Mouse (Mus musculus): ENCODE results near the gene Gtf3c4. TPM values are rescaled to one million over a fixed set of nuclear protein-coding genes. Genes with fewer than 3 reads are reported as not detected.

Gtf3c4 gene
- total RNA-seq (2021) (10 to 100 TPM; 27.5 to 29.6 TPM), polyA plus RNA-seq (2012; rRNA removed) (5.9 and 9.6 TPM in 2 replicates)
- long read RNA-seq, full-length matches to known transcripts: 8 of 9 reads
- long read RNA-seq, partial matches to known transcripts: 1 of 9 reads
- long read RNA-seq, other reads (novel, unspliced or antisense): 0 of 9 reads

DNA sequence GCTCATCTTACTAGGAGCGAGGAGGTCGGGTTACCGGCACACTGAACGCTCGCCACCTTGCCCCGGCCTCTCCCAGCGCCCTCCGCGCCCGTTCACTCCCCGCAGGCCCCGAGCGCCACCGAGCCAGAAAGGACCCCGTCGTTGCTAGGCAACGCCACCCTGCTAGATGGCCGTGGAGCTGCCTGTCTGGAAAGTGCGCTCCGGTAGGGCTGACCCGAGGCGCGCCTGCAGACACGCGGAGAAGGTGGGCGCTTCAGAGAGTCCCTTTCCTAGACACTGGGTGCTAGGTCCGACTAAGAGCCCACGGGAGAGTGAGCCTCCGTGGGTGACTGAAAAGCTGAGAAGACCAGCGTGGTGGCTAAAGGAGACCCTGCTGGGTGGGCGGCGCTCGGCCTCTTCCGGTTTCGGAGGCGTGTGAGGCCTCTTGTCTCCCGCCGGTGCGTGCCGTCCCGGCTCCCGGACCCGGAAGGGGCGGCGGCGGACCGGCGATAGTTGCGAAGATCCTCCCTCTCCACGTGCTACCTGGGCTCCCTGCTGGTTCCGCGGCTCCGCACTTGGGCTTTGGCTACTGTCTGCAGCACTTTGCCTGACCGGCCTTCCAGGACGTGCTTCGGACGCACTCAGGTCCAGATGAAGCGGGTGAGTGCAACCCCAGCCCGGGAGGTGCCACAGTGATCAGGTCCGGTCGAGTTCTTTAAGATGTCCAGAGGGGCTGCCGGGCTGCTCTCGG, at the start of gene Gtf3c4, which contains the start of gene Ddx31:
Gtf3c4 (minus strand) TSS at position 139 of the 730 bp plus-strand sequence.
Ddx31 (plus strand) TSS at position 185 of the 730 bp plus-strand sequence.
- DNase-seq: peak; percentile 95

DNA sequence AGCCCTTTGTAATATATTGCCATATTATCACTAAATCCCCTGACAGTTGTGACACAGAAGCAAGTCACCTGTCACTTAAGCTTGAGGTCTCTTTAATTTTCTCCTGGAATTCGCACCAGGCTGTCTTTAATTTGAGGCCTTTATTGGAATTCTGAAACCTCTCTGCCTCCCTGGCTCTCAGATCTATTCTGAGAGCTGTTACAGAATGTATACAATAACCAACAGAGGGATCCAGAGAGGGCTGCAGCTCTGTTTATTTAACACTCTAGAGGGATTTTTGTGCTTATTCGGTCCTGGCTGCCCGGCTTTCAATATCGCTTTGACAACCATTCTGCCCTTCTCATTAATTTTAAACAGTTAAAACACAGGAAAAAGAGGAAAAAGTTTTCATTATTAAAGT, 44.8 kb upstream of the Gtf3c4 start:
- DNase-seq: no peak

DNA sequence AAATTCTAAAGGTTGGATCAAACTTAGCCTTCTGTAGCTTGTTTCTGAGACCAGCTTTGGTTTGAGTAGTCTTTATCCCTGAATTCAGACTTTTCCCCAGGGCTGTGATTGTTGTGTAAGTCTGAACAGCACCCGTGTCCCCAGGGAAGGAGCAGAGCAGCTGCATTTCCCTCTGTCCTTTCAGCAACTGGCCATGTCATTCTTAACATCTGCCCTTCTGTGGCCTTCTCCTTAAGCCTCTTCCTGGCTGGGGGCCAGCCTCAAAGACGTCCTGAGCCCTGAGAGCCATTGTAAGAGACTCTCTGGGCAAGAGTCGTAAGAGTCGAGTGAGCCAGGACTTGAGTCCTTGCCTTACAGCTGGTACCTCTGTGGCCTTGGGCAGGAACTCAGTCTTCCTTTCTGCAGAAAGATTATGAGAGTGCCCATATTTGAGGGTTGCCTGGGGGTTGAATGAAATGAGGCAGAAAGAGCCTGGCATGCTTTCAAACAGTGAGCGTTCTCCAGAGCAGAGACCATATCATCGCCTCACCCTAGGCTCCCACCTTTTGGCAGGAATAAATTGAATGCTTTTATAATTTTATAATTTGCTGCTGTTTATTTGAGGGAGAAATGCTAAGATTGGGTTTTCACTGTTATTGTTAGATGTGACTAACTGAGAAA, 42.8 kb upstream of the Gtf3c4 start:
- DNase-seq: no peak

DNA sequence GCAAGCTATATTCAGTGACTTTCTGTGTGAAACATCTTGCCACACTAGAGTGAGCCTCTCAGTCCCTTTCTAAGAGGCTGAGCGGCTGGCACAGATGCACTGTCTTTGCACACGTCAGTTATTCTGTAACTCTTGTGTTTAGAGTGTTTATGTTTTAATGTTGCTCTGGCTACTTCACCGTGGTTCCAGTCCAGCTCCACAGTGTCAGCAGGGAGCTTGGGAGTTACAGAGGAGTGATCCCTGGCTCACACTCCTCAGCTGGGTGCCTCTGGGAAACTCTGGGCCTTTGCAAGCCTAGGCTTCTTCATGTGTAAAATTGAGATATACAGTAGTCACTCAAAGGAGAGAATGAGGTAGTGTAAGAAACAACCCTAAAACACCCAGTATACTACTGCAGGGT, 41.9 kb upstream of the Gtf3c4 start:
- no peak for DNase-seq

DNA sequence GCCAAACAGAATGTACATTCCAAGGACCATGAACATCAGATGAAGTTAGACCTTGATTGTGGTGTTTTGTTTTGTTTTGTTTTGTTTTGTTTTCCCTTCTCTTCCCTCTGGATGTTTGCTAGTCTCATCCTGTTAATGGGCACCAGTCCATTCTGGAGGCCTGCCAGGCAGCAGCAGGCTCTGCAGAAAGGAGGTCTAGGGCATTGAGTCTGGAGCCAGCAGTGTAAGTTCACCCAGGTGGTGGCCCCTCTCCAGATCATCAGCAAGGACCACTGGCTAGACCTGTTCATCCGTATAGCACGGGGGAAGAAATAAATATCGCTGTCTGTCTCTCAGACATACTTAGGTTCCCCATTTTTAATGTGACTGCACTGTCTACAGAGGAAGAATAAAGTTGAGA, 41.1 kb upstream of the Gtf3c4 start:
- no peak for DNase-seq

DNA sequence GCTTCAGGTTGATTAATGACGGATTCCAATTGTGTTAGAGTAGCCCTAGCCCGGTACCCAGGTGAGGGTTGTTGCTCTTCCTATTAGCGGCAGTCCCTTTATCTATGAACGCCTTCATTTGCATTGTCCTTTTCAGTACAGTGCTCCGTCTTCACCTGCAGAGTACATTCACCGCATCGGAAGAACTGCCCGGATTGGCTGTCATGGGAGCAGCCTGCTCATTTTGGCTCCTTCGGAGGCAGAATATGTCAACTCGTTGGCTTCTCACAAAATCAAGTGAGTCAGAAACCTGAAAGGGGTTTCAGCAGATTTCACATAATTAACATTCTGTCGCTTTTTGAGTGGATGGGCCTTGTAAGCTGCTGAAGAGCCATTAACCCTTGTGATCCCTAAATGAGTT, 35.4 kb upstream of the Gtf3c4 start:
- no peak for DNase-seq

DNA sequence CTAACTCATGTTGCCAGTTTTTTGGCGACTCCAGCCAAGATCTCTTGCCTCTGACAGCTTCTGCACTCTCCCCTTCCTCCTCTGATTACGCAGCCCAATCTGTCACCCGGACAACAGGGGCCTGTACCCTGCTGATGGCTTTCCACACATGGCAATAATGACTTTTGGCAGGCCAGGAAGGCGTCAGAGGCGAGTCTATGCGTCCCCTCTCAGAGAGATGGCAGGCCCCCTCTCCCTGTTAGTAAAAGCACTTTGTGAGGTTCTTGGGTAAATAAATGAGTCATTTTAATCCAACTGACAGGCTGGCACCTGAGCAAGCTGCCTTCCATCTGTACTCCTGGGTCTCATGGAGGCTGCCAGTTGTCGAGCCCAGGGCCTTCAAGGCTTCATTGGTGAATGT, 27.3 kb upstream of the Gtf3c4 start:
- DNase-seq: no peak

DNA sequence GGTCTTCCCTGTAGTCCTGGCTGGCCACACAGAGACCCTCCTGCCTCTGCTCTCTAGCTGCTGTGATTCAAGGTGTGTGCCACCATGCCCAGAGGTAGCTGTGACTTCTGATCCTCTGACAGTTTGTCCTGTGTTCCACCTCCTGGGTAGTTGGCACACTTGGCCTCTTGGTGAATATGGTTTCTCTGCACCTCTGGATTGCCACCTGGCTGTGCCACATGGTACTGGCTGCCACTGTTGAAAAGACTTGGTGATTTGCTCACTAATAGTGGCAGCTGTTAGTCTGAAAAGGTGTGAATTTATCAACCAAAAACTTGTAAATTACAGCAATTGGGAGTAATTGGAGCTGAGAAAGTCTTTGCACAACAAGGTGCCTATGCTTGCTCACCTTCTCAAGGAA, 23.7 kb upstream of the Gtf3c4 start:
- DNase-seq: no peak

DNA sequence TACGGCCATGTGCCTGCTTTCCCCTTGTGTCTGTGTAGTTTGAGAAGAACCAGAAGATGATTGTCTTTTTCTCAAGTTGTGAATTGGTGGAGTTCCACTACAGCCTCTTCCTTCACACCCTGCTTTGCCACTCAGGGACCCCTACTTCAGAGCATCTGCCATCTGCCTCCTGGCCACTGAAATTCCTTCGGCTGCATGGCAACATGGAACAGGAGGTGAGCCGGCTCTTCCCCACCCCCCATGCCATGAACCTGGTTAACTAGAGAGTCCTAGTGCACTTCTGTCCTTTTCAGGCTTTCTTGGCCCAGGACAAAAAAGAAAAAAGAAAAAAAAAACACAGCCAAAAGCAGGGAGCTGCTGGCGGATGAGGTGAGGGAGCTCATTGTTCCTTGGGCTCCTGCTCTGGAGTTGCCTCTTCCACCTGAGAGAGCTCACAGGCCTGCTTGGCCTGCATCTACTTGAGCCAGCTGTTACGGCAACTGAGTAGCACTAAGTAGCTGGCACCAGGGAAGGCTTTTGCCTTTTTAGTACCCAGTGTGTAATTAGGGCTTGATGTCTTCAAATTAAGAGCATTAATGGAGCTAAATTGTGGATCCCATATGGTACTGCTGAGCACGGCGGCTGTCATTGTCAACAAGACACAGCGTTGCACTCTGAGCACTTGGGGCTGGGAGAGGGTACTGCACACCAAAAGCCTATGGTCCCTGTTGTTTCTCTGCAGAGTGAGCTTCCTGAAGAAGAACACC, 20.7 kb upstream of the Gtf3c4 start:
- no peak for DNase-seq

DNA sequence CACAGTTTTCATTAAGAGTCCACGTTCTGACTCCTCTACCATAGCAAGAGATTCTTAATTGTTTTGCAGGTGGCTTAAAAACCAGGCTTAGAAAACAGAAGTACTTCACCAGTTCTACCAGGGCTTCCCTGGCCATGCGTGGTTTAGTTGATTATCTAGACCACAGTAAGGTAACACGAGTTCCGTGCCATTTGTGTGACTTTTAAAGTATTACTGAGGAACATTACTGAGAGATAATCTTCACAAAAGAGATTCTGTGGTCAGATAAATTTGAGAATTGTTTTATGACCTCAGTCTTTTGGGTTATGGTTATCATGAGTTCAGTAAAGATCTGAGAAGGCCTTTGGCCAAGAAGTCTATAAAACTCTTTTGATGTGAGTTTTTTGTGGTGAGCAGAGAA, 19.1 kb upstream of the Gtf3c4 start:
- DNase-seq: no peak

DNA sequence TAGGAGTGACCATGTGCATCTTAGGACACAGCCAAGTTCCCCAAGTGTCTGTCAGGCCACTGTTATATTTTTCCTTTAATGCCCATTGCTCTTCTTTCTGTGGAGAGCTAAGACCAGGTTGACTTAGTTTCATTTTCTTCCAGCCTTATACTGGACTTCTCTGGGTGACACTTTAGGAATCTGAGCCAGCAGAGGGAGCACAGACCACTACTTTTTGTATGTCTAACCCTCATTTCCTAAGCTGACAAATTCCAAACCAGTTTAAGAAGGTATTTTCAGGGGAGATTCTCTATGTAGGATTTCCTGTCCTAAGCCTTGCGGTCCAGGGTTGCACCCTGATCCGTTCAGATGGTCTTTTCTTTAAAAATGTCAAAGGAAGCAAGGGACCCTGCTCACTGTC, 15.6 kb upstream of the Gtf3c4 start:
- DNase-seq: no peak

DNA sequence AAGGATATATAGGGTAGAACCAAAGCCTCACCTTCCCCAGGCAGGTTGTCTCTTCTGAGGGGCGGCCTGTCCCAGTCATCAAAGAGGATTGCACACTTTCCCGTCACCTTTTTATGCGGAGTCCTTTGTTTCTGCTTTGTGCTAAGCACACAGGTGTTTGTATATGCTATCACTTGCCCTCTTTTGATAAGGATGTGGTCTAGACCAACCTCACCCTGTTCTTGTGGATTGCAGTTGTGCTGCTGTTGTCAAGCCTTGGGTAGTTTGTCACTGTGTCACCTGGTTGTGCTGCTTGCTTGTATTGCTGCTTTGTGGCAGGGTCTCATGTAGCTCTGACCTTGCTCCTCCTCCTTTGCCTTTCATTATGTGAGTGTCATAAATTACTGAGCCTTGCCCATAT, 12.4 kb upstream of the Gtf3c4 start:
- no peak for DNase-seq

DNA sequence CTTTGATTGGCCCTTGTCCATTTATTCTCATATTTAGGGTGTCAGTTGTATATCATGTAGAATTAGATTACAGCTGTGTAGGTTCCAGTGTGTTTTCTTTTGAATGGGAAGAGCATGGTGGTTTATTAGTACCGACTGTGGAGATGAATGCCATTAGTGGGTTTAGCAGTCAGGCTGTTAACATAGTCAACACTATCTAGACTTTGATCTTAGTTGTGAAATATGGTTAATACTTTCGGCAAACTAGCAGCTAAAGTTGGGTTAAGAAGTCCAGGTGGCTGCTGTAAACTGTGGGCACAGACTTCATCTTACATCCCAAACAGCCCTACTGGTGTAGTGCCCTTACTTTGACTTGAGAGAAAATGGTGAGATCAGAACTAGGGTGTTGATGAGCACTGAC, 8.7 kb upstream of the Gtf3c4 start:
- no peak for DNase-seq

DNA sequence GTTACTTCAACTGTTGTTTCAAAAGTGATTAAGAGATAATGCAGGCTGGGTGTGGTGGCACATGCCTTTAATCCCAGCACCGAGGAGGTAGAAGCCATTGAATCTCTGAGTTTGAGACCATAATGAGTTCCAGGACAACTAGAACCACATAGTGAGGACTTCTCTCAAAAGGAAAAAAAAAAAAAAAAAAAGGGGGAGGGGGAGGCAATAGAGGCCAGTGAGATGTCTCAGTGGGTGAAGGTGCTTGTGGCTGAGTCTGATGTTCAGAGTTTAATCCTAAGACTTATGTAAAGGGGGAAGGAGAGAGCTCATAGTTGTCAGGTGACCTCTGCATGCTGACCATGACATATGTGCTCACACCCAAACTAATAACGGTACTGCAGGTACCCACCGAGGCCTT, 1.9 kb upstream of the Gtf3c4 start:
- no peak for DNase-seq

DNA sequence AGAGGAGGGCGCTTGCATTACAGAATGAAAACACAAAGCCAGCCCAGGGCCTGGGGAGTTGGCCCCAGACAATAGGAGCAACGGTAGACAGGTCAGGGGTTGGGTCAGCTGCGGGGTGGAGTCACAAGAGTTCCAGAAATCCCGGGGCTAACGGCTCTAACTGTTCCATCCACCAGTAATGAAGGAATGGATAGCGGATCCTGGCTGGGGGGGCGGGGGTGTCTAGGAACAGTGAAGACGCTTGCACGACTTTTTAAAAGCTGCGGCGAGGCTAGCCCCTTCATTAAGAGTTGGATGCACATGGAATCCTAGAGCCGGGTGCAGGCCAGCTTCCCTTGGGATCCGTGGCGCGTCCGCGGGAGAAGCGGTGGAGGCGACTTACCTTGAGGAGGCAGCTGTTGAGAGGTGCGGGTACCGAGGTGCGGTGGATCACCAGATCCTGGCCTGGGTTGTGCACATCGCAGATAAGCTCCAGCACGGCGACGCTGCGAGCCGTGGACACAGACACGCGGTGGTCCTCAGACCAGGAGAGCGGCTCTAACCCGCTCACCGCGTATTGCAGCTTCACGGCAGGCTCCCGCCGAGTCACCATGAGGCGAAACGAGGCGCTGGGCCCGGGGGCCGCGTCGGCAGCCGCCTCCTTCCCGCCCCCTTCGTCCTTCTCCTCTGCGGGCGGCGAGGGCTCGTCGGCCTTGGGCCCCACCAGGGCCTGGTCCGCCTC, 499 bp downstream of the Gtf3c4 start:
- DNase-seq: no peak

DNA sequence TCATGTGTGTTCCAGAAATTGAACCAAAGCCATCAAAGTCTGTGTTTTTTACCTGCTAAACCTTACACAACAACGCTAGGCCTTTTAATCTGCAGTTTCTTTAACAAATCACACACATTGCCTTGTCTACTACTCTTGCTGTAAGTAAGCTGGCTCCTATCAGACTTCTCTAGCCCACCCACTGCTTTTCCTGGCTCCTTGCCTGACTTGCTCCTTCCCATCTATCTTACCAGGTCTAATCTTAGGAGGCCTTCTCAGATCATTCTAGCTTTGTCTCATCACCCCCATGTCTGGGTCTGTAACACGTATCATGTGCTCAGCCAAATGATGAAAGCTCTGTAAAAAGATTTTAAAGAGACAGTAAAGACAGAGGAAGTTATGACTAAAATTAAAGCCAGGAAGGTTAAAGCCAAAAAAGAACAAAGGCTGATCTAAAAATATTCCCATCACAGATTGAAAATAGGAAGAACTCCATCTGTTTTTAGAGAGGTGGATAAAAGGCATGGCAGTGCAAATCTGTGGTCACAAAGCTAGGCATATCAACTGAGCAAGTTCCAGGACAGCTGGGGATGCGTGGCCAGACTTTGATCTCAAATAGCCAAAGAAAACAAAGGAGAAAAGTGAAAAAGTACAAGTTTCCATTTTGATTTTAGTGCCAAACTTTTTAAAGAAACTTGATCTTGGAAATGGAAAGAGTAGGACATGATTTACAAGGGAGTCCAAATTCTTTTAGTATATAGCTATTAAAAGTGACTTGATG, 3.8 kb downstream of the Gtf3c4 start:
- no peak for DNase-seq

DNA sequence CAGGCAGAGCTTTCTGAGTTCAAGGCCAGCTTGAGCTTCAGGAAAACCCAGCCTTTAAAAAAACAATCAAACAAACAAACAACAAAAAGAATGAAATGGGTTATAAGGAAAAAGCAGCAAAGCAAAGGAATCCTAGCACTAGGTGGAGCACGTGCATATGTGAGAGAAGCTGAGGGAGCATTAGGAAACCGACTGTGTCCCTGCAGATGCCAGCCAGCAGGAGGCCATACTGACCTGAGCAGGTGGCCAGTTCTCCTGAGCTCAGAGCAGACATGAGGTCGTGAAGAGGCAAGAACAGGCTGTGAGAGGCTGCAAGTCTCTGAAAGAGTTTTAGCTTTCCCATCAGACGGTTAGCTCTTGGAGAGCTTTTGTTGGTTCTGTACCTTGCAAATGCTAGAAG, 10.9 kb downstream of the Gtf3c4 start:
- no peak for DNase-seq

DNA sequence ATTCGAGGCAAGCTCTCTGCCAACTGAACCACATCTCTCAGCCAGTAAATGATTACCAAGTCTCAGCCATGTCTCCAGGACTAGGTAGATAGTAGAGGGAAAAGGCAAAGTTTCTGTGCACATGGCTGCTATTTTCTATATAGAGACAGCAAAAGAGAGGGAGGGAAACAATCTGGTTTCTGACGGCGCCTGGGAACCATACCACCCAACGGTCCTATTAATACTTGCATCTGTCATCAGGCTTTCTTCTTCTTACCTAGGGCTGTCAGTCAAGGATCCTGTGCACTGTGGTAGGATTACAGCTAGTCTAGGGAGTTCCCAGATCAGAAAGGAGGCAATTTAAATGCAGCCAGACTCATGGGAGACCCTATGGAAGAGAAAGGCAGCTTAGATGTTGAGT, 21.3 kb downstream of the Gtf3c4 start:
- no peak for DNase-seq

DNA sequence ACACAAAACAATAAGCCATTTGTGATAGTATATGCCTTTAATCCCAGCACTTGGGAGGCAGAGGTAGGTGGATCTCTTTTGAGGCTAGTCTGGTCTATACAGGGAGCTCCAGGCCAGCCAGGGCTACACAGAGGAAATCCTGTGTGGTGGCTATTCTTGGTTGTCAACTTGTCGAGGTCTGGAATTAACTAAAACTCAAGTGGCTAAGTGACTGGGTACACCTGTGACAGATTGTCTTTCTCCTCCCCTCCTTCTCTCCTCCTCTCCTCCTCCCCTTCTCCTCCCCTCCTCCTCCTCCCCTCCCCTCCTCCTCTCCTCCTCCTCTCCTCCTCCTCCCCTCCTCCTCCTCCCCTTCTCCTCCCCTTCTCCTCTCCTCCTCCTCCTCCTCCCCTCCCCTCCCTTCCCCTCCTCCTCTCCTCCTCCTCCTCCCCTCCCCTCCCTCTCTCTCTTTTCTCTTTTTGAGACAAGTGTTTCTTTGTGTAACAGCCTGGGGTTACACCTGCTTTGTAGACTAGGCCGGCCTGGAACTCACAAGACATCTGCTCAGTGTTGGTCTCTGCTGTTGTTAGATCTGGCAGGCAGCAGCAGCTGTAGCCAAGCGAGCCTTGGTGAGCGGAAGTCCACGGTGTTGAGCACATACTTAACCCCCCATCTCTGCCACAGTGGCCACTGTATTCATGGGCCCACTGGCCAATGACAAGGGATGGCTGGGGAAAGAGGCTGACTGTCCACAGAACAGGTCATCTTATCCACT, 29.7 kb downstream of the Gtf3c4 start:
- no peak for DNase-seq

DNA sequence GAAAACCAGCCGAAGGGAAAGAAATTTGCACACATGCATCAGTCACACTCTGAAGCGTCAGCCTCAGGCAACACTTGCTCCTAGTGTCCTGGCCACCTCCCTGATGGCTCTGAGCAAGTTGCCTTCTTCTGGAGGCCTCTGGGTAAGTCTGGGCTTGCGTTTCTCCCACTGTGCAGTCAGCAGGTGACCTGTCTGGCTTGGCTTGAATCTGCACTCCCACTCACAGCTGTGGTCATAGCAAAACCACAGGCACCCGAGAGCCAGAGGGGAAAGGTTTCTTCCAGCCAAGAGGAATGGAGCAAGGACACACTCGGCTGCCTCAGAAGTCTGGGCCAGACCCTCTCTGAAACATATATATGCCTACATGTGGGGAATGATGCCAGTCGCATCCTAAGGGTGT, 31.3 kb downstream of the Gtf3c4 start:
- no peak for DNase-seq

DNA sequence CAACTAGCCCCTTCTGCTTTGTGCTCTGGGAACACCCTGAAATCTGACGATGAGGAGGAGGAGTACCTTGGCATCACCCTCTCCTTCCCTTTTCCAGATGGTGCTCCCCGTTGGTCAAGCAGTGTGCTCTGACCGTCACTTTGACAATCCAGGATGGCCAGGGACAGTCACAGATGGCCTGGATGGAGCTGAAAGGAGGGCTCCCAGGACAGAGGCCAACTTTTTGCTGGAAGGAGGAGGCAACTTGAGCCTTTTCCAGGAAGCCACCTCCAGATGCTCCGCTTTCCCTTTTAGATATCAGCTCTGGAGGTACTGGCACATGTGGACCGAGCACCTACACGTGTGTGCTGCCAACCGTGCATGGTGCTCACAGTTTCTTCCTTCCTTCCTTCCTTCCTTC, 36.8 kb downstream of the Gtf3c4 start:
- no peak for DNase-seq
